Mouse (Mus musculus) MN1 (cell line): ENCODE results near the gene Trim33.
A peak's percentile ranks its signal among the peaks of the same experiment; 100 is the strongest.

Experiments
- DNase-seq: peaks from one replicate; pipeline ENCODE4 v3.0.0-alpha.2; 2016; ENCODE audit warnings: low spot score

Gene Trim33

DNA sequence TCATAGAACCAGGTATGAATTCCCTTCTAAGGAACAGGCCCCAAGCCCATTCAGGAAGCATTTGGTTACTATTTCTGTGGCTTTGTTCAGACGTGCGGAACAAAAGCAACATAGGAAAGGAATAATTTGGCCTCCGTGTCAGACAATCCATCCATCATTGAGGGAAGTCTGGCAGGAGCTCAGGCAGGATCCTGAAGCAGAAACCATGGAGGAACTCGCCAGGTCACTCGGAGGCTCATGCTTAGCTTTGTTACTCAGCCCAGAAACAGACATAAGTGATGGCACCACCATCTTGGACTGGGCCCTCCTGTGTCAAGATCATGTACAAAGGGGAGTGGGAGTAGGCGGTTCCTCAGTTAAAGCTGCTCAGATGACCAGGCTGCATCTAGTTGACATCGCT, 82.1 kb downstream of the Trim33 start:
- DNase-seq: no peak

DNA sequence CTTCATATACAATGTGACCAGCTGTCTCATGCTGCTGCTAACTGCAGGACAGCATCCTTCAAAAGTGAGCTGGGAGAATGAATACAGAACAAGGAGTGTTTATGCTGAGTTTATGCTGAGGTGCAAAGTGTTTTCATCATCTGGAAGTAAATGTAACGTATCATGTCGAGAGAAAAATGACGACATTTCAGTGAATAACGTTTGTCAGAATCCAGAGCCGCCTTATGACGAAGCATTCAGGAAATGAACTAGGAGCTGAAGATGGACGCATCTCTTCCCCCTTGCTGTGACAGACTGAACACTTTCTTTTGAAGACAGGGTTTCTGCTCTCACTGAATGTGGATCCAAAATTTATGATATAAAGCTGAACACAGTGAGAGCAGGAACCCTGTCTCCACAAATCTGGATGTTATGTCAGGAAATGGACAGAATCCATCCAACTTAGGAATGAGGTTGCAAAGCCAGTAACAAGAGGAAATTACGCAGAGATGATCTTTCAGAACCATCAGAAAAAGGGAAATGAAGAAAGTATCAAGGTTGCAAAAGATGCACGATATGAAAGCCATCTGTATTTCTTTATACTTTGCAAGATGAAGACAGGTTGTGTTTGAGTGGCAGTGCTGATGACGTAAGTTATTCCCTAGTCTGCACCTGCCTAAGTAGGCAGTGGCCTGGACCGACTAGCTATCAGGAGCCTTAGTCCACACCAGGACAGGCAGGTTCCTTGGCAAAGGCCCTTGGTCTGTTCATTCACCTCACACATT, 85.3 kb downstream of the Trim33 start:
- DNase-seq: no peak

DNA sequence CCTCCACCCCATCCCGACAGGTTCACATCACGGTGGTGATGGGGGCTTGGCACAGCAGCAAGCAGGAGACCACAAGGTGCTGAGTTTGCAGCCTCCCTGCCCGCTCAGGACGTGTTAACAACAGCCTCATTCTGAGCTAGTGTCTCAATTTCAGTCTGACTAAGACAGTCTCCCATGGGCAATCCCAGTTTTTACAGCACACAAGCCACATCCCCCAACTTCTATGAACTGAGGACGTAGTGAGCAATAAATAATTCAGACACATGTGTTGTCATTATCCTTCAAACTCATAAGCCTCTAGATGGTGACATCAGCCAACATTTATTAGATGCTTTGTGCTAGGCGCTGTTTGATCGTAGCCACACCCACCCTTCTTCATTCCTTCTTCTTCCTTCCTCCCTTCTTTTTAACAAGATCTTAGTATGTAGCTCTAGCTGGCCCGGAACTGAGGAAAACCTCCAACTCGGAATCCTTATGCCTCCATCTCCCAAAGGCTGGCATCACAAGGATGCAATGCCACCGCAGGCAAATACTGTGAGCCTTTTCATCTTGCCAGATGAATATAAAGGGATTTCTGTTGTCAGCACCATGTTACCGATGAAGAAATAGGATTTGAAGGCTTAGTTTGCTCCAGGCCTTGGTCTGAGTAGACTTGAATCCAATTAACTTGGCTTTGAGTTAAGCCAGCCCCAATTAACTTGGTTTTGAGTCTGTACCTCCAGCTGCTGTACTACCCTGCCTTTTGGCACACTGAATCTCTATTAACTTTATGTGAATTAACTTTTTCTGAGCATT, 88.3 kb downstream of the Trim33 start:
- DNase-seq: peak; percentile 39

DNA sequence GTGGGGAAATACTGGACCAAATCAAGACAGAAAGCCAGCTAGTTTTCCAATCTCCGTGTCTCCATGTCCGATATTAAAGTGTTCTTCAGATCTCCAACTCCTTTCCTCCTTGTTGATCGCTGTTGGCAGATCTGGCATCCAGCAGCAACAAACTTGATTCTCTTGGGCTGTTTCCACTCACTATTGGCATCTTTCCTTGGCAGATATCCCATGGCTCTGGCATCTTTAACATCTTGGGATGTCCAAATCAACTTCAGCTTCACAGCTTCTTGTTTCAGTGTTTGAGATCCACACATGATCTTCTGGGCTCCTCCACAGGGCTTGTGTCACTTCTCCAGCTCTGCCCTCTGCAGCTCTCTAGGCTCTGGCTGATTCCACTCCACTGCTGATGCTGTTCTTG, 89.6 kb downstream of the Trim33 start:
- no peak for DNase-seq

DNA sequence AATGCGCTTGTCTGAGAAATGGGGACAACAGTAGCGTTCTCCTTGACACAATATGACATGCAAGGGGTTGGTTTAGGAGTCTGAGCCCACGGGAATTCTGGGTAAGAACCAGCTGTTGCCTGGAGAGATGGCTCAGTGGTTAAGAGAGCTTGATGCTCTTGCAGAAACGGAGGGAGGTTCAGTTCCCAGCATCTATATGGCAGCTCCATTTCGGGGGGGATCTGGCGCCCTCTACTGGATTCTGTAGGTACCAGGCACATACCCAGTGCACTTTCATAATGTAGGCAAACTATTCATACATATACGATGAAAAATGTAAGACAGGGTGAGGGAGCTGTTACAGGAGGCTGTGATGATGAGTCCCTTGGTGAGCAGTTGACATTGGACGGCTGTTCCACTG, 94.9 kb downstream of the Trim33 start:
- DNase-seq: no peak

DNA sequence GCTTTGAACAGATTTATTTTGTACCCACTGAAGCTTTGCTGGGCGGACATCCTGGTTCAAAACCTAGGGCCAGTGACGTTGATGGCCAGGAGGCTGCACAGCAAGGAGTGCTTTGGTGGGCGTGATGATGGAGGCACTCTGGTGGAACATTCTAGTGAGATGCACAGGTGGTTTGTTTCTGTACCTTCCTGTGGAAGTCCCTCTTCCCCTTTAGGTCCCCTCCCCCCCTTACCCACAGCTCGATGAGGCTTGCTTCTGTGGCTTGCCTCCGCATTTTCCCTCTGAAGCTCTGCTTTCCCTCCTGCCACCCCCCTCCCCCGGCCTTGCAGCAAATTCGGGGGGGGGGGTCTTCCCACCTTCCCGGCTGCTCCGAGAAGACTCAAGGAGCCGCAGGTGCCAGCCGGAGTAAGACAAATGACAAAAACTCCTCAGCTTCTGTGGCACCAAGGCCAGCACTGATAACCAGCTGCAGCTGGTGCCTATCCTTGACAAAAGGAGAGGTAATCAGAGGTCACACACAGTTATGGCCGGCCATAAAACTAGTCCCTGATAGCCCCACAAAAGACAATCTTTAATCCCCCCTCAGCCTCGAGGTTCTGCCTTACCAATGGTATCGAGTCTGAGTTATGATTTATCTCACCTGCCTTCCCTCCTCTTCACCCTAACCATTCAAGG, 96.2 kb downstream of the Trim33 start:
- DNase-seq: no peak

DNA sequence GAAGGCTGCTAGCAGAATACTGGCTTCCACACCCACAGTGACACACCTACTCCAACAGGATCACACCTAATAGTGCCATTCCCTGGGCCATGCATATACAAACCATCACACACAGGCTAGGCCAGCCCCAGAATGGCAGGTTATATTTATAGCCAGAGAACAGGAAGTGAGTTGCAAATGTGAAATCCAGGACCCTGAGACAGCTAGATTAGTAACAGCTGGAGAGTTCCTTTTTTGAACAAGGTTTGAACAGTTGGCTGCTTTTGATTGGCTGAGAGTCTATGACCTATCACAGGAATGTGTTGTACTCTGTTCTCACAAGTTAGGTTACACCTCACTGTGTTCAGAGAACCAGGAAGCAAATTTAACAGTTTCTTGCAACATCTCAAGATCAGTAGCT, 98.9 kb downstream of the Trim33 start:
- DNase-seq: no peak

DNA sequence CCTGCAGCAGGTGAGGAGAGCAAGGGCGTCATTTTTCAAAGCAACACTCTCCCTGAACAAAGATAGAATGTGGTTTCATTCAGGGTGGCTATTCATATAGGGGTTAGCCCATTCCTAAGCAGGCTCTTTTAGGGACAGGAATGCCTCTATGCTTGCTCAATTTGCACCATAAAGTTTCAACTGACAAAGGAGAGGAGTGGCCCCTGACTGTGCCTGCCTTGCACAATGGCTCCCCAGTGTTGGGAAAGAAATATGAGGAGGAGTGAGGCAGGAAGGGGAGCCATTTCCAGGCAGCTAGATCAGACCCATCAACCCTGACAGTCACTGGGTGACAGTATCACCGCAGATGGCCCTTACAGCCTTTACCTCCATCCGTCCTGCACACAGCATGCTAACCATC, 100.3 kb downstream of the Trim33 start:
- no peak for DNase-seq

DNA sequence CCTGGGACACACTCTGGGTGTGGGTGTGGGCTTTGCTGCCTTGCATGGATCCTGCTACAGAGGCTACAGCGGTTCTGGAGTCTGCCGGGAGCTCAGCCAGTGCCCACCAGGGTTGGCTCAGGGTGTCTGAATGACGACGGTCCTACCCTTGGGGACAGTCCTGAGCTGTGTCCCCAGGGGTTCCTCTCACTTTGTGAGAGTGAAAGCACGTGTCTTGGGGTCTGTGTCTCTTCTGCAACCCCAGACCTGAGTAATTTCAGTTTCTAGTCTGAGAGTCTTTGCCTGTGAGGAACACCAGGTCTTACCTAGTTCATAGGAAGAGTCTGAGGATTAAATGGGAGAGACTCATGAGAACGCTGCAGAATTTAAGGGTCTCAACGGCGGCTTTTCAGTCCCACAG, 101.7 kb downstream of the Trim33 start:
- no peak for DNase-seq

DNA sequence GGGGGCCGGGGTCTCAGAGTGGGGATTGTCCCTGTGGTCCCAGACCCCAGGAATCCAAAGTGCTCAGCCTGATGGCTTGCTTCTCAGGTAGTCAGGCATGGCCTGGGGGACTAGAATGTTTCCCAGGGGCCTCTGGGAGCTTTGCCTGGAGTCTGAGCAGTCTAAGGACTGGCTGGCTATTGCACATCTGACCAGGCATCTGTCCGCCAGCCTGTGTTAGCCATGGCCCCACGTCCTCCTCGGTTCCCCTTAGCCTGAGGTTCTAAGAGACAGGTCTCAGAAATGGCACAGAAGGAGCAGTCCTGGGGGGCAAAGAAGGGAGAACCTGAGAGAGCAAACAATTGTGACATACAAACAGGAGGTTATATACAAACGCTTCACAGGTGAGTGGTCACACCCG, 102.3 kb downstream of the Trim33 start:
- no peak for DNase-seq

DNA sequence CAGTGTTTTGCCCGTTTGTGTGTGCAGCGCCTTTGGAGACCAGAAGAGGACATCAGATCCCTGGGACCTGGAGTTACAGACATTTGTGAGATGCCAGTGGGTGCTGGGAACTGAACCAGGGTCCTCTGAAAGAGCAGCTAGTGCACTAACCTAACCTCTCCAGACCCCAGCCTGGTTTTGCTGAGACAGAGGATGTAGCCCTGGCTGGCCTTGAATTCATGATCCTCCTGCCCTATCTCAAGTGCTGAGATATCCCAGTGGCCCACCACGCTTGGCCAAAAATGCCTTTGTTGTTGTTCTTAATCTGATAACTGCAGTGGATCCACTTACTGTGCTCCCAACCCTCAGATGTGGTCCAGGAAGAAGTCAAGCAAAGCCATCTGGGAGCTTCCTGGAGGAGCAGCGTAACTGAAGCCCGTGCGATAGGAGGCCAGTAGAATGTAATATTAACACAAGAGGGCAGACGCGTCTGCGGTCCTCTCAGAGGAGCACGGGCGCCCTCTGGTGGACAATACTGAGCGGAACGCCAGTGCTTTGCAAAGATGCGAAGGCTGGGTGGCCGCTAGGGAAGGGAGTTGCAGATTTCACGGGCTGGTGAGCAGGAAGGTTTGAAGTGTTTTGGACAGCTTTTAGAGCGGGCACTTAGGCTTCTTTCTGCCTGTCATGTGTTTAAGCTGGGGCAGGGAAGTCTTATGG, 103.9 kb downstream of the Trim33 start:
- DNase-seq: peak; percentile 87

DNA sequence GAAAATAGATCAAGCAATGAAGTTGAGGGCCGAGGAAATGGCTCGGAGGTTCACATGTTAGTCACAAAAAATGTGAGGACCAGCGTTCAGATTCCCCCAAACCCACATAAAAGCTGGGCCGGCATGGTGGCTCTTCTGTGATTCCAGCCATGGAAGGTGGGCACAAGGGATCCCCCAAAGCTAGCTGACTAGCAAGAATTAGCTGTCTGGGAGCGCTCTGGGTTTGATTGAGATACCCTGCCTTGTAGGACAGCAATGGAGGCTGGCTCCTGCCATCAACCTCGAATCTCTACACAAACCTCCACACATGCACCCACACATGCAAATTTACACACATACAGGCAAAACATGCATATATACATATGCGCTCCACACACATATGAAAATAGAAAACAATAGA, 105.4 kb downstream of the Trim33 start:
- DNase-seq: no peak

DNA sequence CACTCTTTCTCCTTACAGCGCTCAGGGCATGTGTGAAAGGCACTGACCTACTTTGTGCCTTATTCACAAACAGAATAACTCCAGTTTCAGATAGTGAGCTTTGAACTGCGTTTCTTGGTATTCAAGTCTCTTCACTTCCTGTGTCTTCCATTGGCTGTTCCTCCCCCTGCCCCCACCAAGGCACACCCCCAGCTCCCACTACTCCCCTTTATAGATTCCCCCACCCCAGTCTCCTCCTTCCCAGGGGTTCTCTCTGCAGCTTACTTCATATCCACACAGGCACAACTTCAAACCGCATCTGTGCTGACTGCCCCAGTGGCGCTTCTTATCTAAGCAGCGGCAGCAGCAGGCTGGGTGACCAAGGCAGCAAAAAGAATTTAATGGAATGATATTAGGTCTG, 105.9 kb downstream of the Trim33 start:
- no peak for DNase-seq

DNA sequence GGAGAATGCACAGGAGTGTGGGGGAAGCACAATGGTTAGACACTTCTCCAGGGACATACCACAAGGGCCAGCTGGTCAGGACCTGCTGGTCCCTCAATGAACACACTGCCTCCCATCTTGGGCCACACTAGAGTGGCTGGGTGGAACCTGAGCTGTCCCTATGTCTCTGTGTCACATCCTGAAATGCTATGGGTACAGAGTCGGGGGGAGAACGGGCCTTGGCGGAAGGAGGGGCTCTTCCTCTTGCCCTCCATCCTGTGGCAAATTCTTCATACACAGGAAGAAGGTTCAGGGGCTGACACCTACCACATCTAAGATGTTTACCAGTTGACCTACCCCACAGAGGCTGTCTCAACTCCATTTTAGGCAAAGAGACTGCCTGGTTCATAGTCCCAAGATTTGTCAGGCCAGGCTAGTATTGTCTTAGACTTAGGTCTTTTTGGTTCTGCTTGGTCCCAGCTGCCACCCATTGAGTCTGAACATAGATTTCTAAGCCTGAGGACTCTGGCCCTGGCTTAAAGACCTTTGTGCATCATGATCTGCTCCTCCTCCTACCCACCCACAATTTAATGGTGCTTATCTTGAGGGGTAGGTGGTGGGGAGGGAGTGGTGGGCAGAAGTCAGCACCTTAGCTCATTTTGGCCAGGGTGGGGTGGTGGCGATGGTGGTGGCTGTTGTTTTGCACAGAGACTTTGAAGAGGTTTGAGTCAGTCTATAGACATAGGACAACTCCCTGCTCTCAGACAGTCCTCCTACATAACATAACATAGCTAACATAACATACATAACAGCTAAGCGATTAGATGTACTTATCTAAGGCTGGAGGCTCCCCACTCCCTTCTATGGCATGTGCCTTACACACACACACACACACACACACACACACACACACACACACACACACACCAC, 106.5 kb downstream of the Trim33 start:
- no peak for DNase-seq

DNA sequence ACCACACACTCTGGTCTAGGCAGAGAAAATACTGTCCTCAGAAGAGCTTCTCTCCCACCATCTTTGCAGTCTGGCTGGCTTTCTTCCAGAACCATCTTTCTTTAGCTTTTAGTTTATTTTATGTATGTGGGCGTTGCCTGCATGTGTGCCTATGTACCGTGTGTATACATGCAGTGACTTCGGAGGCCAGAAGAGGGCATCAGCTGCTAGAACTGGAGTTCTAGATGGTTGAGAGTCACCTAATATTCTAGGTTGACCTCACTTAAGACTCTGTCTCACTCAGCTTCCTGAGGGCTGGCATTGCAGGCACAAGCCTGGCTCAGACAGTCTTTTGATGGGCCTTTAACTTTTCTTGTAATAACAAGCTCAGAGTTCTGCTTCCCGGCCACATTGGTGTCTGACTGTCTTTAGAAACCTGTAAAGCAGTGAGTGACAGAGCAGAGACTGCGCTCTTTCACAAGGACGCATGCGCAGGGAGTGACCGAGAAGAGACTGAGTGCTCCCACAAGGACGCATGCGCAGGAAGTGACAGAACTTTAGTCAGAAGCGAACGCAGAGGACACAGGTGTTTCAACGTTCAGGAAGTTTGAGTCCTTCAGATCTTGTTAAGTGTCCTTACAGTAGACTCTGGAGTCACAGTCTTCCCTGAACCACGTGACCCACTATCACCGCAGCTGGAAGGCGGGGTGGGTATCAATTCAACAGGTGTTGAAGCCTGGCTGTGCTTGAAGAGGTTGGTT, 107.4 kb downstream of the Trim33 start:
- DNase-seq: no peak

DNA sequence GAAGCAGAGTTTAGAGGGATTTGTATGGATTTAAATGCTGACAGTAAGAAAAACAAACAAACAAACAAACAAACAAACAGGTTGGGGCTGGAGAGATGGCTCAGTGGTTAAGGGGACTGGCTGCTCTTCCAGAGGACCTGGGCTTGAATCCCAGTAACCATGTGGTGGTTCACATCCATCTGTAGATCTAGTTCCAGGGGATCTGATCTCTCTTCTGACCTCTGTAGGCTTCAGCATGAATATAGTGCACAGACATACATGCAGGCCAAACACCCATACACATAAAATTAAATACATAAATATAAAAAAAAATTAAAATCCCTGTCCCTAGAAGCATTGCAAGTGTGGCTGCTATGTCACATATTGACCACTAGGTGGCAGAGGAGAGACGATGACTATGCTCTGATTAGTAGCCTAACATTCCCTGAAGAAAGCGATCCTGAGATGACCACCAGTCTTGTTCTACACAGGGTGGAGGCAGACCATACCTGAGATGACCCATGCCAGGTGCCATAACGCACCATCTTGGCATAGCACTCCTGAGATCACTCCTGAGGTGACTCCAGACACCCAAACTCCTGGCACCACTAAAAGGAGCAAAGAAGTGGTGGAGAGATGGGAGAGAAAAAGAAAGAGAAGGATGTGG, 113.6 kb downstream of the Trim33 start:
- DNase-seq: peak; percentile 71

DNA sequence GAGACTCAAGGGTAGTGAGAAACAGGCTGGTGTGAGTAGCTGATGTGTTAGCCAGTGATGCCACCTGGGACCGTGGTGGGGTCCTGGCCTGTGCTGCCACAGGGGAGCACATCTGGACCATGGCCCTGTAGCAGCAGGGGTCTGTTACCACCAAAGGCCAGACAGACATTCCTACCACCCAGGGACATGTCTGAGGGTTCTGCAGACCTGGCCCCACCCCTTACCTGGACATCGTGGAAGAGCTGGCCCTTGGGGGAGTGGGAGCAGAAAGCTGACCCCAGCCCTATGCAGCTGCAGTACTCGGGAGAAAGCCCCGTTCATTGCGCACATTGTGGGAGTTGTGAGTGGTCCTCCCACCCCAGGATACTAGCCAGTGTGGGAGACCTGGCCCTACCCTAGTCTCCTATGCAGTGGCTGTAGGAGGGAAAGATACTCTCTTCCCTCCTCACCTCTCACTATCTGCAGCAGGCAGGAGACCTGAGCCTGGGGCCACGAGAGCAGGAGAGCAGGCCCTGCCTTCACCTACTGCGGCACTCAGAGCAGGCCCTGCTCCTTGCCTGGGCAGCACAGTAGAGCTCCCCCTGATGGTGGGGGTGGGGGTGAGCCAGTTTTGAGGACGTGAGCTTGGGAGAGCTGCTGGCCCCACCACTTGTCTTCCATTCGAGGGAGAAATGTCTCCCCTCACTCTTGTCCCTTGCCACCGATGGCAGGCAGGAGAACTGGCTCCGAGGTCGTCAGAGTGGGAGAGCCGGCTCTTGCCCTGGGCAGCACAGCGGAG, 114.4 kb downstream of the Trim33 start:
- no peak for DNase-seq

DNA sequence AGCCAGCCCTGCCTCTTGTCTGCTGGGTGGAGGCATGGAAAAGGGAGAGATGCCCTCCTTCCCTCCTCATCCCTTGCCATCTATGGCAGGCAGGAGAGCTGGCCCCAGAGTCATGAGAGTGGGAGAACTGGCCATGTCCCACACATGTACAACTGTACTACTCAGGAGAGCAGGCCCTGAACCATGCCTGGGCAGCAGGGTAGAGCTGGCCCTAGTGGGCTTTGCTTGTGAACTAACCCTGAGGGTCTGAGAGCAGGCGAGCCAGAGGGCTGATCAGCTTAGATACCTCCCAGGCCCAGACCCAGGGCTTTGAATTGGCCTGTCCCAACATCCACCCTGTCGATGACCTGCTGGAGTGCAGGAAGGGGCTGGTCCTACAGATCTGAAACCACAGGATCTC, 115.0 kb downstream of the Trim33 start:
- no peak for DNase-seq

DNA sequence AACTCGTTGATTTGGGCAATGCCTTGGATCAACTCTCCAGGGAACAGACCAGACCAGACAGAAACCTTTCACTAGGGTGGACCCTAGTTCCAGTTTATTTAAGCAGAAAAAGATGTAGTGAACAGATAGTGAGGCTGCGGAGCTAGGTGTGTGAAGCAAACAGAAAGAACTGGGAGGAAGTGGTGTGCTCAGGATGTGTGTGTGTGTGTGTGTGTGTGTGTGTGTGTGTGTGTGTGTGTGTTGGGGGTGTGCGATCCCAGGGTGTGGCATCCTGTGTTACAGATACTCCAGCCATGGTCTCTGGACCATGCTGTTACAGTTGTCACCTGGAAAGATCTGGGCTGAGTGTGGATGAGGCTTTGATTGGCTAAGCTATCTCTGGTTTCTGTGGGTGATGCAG, 118.4 kb downstream of the Trim33 start:
- DNase-seq: no peak
